Mouse (Mus musculus) kidney, adult 9 months (tissue): Measurements from ENCODE around the gene Aox1.
A peak's percentile ranks its signal among the peaks of the same experiment; 100 is the strongest.
"Not testable (repeated sequence)": the region's sequence is repeated elsewhere in the genome, so short reads cannot be mapped to it uniquely, and the experiment has no call there.

ENCODE experiments used
- DNase-seq: peaks from one replicate; pipeline ENCODE4 v3.0.0; 2022

Gene Aox1

DNA sequence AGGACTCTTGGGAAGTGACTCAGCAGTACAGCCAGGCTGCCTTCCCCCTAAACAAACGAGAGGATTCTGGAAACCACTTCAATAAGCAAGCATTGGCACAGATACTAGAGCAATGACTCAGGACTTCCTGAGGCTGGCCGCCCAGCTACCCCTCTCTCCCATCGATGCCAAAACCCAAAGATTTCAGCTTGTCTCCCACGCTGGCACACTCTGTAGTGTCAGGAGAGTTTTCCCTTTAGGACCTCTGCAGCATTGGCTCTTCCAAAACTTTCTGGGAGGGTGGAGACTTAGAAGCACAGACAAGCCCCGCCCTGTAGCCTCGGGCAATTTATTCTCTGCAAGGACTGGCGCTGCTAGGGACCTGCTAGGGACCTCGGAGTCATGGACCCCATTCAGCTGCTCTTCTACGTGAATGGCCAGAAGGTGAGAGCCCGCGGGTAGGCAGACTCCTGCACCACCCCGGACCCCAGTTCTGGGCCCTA lies at the start of gene Aox1:
Aox1 (plus strand) TSS at position 296 of the 482 bp plus-strand sequence.
- peak; percentile 44 for DNase-seq

DNA sequence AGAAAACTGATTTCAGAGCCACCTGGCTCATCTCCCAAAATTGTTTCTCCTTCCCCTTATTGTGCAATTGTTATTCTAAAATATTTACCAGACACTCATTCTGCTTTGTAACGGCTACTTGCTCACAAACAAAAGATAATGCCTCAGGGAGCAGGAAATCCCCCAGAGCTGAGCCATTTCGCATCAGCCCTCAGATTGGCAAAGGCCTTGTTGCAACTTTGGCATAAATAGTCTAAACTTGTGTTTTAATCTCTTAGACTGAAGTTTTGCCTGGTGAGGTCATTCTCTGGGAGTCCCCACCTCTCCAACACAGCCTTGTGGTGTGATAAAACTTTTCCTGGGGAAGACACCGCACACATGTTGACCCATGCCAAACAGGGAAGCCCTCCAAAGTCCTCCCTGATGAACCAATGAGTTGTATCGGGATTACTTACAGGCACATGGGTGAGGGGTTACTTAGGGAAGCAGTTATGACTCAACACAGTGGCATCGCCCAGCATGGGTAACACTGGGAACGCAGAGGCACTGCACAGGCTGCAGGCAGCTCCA lies 40.6 kb upstream of the Aox1 start:
- DNase-seq, result no peak

DNA sequence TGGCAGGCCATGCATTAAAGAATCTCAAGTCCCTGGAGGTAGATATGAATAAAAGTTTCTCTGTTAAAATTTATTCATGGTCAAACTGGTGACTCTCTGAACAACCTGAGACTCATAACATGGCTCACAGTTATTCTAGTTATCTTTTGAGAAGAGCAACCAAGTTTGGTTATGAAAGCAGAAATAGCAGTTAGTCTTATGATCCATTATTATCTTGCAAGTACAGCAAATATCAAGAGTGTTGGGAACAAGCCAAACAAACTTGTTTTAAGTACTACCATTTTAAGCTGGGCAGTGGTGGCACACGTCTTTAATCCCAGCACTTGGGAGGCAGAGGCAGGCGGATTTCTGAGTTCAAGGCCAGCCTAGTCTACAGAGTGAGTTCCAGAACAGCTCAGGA lies 38.5 kb upstream of the Aox1 start:
- no peak for DNase-seq

DNA sequence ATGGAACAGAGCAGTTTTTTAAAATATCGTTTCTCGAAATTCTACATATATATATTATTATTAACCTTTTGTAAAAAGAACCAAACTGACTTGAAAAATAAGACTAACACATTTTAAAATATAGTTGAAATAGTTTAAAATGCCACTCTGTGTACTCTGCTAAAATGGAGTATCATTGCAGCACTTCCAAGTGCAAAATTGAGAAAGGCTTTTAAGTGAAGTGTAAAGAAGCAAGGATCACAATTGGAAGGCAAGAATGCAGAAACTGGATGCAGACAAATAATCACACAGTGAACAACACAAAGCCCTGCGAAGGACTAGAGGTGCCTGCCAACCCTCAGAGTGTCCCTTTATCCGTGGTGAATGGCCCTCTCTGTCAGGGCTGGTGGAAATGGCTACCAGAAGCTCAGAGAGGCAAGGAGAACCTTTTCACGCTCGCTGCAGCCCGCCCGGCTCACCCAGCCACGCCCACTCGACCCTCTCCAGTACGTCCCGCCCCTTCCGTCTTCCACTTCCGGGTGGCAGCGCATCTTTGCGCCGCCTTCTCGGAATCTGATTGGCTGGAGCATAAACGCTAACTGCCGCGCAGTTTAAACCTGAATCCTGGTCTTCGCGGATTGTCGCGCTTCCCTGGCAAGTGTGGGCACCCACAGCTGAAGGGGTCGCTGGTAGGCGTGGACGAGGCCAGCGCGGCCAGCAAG lies 34.1 kb upstream of the Aox1 start, which contains the start of gene Sgo2a:
Sgo2a (plus strand) TSS at position 540 of the 701 bp plus-strand sequence.
- peak; percentile 91 for DNase-seq

GRCm38 (mm10) chr1:57996133-57996615 lies 33.6 kb upstream of the Aox1 start:
- no peak for DNase-seq

- DNase-seq, result no peak
These were observed 31.6 kb upstream of the Aox1 start for GRCm38 (mm10) chr1:57998146-57998545.

DNA sequence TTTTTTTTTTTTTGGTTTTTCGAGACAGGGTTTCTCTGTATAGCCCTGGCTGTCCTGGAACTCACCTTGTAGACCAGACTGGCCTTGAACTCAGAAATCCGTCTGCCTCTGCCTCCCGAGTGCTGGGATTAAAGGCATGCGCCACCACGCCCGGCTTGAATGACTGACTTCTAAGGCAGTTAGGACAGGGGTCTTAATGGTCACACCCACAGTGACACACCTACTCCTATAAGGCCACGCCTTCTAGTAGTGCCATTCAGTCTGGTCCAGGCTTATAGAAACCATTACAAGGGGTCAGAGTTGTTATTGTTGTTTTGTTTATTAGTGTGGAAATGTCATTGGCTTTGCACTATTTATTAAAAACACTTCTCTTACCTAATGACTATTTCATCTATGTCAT lies 23.3 kb upstream of the Aox1 start:
- not testable (repeated sequence) for DNase-seq

GRCm38 (mm10) chr1:58018856-58019255 lies 10.9 kb upstream of the Aox1 start, which contains the start of gene Kctd18:
Gene Kctd18, minus strand, starts transcription at chr1:58018956.
- DNase-seq, result no peak

DNA sequence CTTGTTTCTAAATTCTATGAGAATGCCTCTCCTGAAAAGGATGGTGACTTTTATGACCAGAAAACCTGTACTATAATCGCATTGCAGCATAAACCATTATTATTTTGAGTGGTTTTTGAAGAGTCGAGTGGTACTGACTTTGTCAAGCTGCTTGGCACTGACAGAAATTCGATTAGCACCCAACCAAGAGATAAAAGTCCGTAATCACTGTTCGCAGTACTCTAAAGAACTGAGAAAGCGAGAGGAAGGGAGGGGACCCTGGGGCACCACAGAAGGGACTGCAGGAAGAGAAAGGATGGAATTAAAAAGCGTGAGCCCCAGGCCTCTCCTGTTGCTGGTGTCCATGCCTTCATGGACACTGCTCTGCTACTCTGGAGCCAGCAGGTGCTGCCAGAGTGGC lies 2.0 kb upstream of the Aox1 start:
- no peak for DNase-seq

- DNase-seq, result peak; percentile 37
These were observed 583 bp downstream of the Aox1 start for GRCm38 (mm10) chr1:58030156-58030871.

DNA sequence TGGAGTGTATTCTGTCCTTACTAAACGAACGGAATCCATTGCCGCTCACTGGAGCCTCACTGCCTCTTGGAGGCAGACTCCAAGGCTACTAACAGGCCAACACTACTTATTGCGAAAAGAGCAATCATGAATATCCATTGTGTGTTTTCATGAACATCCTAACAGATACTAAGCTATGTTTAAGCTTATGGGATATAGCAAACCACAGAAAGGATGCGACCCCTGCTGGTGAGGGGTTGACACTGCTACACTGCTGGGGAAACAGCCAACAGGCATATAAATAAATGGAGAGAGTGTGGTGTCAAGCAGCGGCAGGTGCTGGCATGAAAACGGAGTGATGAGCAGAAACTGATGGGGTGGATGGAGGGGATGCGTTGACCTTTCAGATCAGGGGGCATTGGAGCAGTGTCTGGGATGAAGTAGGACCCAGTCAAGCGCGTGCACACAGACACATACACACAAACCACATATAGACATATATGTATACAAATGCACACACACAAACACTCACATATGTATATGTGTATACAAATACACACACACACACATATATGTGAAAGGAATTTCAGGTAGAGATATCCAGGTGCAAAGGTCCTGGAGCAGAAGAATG lies 1.5 kb downstream of the Aox1 start:
- DNase-seq, result peak; percentile 53

- not testable (repeated sequence) for DNase-seq
These were observed 7.6 kb downstream of the Aox1 start for GRCm38 (mm10) chr1:58037306-58037705.

- no peak for DNase-seq
These were observed 15.3 kb downstream of the Aox1 start for GRCm38 (mm10) chr1:58045076-58045475.

DNA sequence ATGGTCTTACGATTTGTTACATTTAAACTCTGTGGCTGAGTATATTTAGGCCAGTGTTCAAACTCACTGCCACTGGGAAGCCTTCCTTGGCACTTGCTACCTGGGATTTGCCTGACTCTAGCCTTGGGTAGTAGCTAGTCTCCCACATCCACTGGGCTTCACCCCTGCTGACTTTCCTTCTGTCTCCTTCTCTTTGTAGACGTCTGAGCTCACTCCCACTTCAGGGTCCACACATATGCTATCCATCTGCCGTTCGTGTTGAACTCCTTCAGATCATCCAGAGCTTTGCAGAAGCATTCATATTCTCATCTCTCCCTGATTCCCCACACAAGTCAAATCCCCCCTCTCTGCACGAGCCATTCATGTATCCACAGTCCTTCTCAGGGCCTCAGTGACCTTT lies 15.8 kb downstream of the Aox1 start:
- no peak for DNase-seq

GRCm38 (mm10) chr1:58046721-58047290 lies 17.1 kb downstream of the Aox1 start:
- no peak for DNase-seq

- DNase-seq, result peak; percentile 56
These were observed 19.4 kb downstream of the Aox1 start for GRCm38 (mm10) chr1:58049126-58049525.

DNA sequence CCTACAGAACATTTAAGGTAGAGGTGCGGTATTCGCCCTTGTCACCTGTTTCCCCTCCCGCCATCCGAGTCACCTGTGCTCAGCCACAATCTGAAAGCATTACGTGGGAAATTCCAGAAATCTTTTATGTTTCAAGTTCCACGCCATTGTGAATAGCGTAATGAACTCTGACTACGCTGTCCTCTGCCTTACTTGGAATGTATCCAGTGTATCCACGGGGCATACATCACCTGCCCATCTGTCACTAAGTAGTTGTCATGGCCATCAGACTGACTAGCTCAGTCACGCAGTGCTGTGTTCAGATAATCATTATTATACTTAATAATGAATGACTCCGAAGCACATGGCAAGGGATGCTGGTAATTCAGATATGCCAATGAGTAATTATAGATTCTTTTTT lies 25.9 kb downstream of the Aox1 start:
- no peak for DNase-seq

DNA sequence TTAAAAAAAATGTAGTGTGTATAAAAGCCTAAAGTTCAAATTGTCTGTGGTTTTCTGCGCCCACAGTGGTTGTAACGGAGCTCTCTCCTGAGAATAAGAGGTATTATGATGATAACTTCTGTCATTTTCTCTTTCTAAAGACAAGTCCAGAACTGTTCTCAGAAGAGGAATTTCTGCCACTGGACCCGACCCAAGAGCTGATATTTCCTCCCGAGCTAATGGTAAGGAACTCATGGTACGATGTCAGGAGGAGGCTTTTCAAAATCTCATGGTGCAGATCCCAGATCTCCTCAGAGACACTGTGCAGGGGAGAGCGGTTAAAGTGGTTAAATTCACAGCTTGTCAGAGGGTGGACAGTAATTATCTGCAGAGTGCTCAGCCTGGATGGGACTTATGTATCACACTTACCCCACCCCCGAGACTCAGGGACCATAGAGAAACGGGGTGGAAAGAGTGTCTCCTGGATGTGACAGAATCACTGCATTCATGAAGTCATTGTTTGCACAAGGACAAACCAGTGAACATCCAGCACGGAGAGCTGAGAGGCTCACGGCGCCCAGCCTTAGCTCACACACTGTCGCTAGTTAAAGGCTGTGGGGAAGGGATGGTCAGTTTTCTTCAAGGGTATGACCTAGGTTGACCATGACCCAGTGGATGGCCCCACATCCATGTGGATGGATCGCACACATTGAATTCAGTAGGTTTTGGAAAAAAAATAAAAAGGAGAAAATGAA lies 26.5 kb downstream of the Aox1 start:
- DNase-seq, result no peak

GRCm38 (mm10) chr1:58056939-58057338 lies 27.2 kb downstream of the Aox1 start:
- DNase-seq, result no peak

DNA sequence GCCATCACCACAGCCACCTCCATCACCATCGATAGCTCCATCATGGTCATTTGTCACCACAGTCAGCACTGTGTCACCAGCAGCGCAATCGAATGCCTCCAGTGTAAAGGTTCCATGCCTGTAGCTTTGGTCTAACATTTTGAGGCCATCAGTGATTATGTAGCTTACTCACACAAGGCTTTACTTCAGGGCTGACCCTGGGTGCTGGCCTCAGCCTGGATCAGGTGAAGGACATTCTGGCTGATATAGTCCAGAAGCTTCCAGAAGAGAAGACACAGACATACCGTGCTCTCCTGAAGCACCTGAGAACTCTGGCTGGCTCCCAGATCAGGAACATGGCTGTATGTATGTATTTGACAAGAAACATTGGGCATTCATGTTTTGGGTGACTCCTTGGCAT lies 29.1 kb downstream of the Aox1 start:
- DNase-seq, result no peak

- no peak for DNase-seq
These were observed 32.4 kb downstream of the Aox1 start for GRCm38 (mm10) chr1:58062131-58062530.

DNA sequence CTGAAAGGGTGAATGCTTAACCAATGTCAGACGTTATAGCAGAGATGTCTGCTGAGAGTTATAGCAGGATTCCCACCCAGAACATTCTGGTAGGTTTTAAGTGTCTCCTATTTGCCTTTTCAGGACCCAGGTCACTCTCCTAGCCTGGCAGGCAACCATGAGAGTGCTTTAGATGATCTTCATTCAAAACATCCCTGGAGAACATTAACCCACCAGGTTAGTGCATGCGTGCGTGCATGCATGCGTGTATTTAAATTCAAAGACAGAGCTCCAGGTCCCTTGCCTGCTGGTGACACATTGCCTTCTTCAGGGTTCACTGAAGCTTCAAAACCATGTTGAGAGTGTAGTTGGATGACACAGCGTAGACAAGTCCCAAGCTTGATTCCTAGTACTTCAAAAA lies 35.4 kb downstream of the Aox1 start:
- DNase-seq, result peak; percentile 8
